Mouse (Mus musculus) myocyte (in vitro differentiated cells): ENCODE data around the gene Zfp787. TPM values are rescaled to one million over a fixed set of nuclear protein-coding genes. Genes with fewer than 3 reads are reported as not detected.

Experiments used
- H3K27me3 ChIP-seq: one replicate; pipeline ENCODE4 v1.6.1; 2011; ENCODE audit not compliant: control insufficient read depth, insufficient read depth, insufficient read length
- H3K36me3 ChIP-seq: one replicate; pipeline ENCODE4 v1.6.1; 2011; ENCODE audit not compliant: control insufficient read depth, insufficient read depth
- H3K4me2 ChIP-seq: one replicate; pipeline ENCODE4 v1.6.1; 2011; ENCODE audit warnings: low read depth, control low read depth
- H3K4me3 ChIP-seq: one replicate; pipeline ENCODE4 v1.5.1; 2011; ENCODE audit warnings: mild to moderate bottlenecking, control low read depth, moderate library complexity
- H3K79me2 ChIP-seq: one replicate; pipeline ENCODE4 v1.6.1; 2011; ENCODE audit not compliant: control insufficient read depth, insufficient read depth
- H3ac ChIP-seq: one replicate; pipeline ENCODE4 v1.6.1; 2011; ENCODE audit not compliant: control insufficient read depth, insufficient read length
- CEBPB ChIP-seq: IDR thresholded peaks from 2 replicates; pipeline ENCODE4 v1.6.1; 2011; ENCODE audit warnings: mild to moderate bottlenecking, moderate library complexity; ENCODE audit not compliant: poor library complexity, insufficient read depth, severe bottlenecking
- E2F4 ChIP-seq: IDR thresholded peaks from one replicate; pipeline ENCODE4 v1.6.1; 2011; ENCODE audit warnings: mild to moderate bottlenecking, control low read depth, moderate library complexity; ENCODE audit not compliant: insufficient read depth
- MAX ChIP-seq: IDR thresholded peaks from one replicate; pipeline ENCODE4 v1.6.1; 2011; ENCODE audit warnings: low read depth, mild to moderate bottlenecking, control low read depth
- MYOD1 ChIP-seq, 3 experiments: IDR thresholded peaks; one replicate each; pipeline ENCODE4 v1.6.1; 2011; ENCODE audit warnings: control low read depth in 2 of 3, low read depth in 2 of 3, mild to moderate bottlenecking in 2 of 3, moderate library complexity in 1 of 3; ENCODE audit not compliant: insufficient read length in 2 of 3, control insufficient read depth in 1 of 3
- MYOG ChIP-seq, 3 experiments: IDR thresholded peaks; one replicate each; pipeline ENCODE4 v1.6.1; 2011; ENCODE audit warnings: control low read depth in 2 of 3, low read depth in 2 of 3, mild to moderate bottlenecking in 2 of 3; ENCODE audit not compliant: insufficient read length in 2 of 3, control insufficient read depth in 1 of 3, insufficient read depth in 1 of 3
- POLR2A ChIP-seq: IDR thresholded peaks from one replicate; pipeline ENCODE4 v1.6.1; 2011; ENCODE audit warnings: low read depth, mild to moderate bottlenecking, control low read depth, moderate library complexity; ENCODE audit not compliant: insufficient read length
- POLR2AphosphoS2 ChIP-seq: IDR thresholded peaks from one replicate; pipeline ENCODE4 v1.6.1; 2011; ENCODE audit warnings: low read depth, control low read depth; ENCODE audit not compliant: insufficient read length
- REST ChIP-seq: IDR thresholded peaks from one replicate; pipeline ENCODE4 v1.6.1; 2011; ENCODE audit warnings: mild to moderate bottlenecking, control low read depth, moderate library complexity; ENCODE audit not compliant: insufficient read depth, insufficient read length
- SRF ChIP-seq: IDR thresholded peaks from one replicate; pipeline ENCODE4 v1.6.1; 2011; ENCODE audit warnings: low read depth; ENCODE audit not compliant: control insufficient read depth, insufficient read length
- TCF12 ChIP-seq: IDR thresholded peaks from one replicate; pipeline ENCODE4 v1.6.1; 2011; ENCODE audit warnings: mild to moderate bottlenecking, control low read depth; ENCODE audit not compliant: poor library complexity, insufficient read depth, severe bottlenecking
- TCF3 ChIP-seq: IDR thresholded peaks from one replicate; pipeline ENCODE4 v1.6.1; 2011; ENCODE audit warnings: low read depth, control low read depth; ENCODE audit not compliant: insufficient read length
- USF1 ChIP-seq: IDR thresholded peaks from one replicate; pipeline ENCODE4 v1.6.1; 2011; ENCODE audit warnings: low read depth, mild to moderate bottlenecking, control low read depth, moderate library complexity
- polyA plus RNA-seq: library from polyadenylated mRNA; unstranded; fragments of >200 nt; fragmentation: generic; extraction: Trizol; gene quantifications from one replicate; pipeline ENCODE4 v1.2.1, GENCODE M21; 2012; ENCODE audit warnings: missing spikeins

The Zfp787 gene
- polyA plus RNA-seq, 1 experiment, result 46.6 TPM

DNA sequence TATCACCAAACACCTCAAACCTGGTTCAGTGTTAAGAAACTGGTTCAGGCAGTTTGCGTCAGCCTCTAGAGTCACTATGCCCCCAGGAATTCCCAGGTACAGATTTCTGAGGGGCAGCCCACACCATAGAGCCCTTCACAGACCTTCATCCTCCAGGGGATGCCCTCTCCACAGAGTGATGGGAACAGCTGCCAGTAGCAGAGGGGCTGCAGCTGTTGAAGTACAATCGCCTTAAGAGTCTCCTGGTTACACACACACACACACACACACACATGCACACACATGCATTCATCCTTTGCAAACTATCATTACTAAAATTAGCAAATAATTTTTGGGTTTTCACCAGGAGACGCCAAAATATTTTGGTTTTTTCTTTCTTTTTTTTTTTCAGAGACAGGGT lies 3.8 kb upstream of the Zfp787 start:
- H3K79me2 ChIP-seq, result peaks cover 7% of the 10 kb centered on the region
- H3ac ChIP-seq, result no peak overlapping the region
- no peak overlapping the region for H3K4me3 ChIP-seq
- no peaks in the 10 kb centered on the region for H3K27me3 ChIP-seq
- TF ChIP-seq USF1 (no peak), SRF (no peak), MAX (no peak), POLR2A (no peak), E2F4 (no peak), TCF12 (peak; percentile 88), MYOD1 (IDR thresholded peaks at IDR 0.05; ENCODE audit: control insufficient read depth in 1 of 3, insufficient read length in 2 of 3, low read depth in 2 of 3) (peak; percentile 48 to 98 (median 98)), REST (no peak), MYOG (IDR thresholded peaks at IDR 0.05; ENCODE audit: control insufficient read depth in 1 of 3, insufficient read depth in 1 of 3, insufficient read length in 2 of 3, low read depth in 2 of 3) (peak; percentile 17 to 91 (median 62)), POLR2AphosphoS2 (no peak), TCF3 (peak; percentile 65), CEBPB (no peak)
- H3K36me3 ChIP-seq, result no peaks in the 10 kb centered on the region
- peak overlapping the region; percentile 42 for H3K4me2 ChIP-seq

- no peaks in the 10 kb centered on the region for H3K27me3 ChIP-seq
- TF ChIP-seq MAX, result no peak
- no peak for TF ChIP-seq MYOD1 (IDR thresholded peaks at IDR 0.05; ENCODE audit: control insufficient read depth in 1 of 3, insufficient read length in 2 of 3, low read depth in 2 of 3)
- no peak for TF ChIP-seq MYOG (IDR thresholded peaks at IDR 0.05; ENCODE audit: control insufficient read depth in 1 of 3, insufficient read depth in 1 of 3, insufficient read length in 2 of 3, low read depth in 2 of 3)
- TF ChIP-seq SRF, result no peak
- TF ChIP-seq E2F4, result no peak
- no peak for TF ChIP-seq TCF3
- TF ChIP-seq USF1, result no peak
- no peak for TF ChIP-seq TCF12
- TF ChIP-seq POLR2A, result no peak
- no peak for TF ChIP-seq REST
These were observed 1.7 kb upstream of the Zfp787 start for GRCm38 (mm10) chr7:6157479-6157878.

DNA sequence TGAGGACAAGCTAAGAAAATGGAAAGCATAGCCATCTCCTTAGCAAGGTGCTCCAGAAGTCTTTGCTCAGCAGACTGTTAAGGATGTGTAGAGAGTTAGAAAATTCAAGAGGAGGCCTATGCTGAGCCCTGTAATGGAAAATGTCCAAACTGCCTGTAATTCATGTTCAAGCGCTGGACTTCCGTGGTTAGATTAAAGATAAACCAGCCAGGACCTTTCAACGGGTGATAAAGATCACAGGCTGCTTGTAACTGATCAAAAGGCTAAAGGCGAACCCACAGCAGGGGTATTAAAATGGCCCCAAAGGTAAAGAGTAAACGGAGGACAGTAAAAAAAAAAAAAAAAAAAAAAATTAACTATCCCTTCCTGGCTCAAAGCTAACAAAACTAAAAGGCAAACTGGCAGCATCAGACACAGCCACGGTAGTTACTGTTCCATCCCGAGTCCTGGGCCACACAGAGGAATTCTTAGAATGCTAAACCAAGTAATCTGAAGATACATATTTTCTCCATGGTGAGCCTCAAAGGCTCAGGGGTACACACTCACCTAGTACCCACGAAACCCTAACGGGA lies 1.2 kb upstream of the Zfp787 start:
- Histone ChIP-seq H3K4me3 (peak overlapping the region; percentile 75), H3K36me3 (no peaks in the 10 kb centered on the region), H3K79me2 (peaks cover 33% of the 10 kb centered on the region), H3ac (no peak overlapping the region), H3K27me3 (no peaks in the 10 kb centered on the region), H3K4me2 (peak overlapping the region; percentile 86)
- TF ChIP-seq POLR2AphosphoS2 (no peak), USF1 (no peak), E2F4 (no peak), TCF12 (no peak), REST (no peak), MAX (no peak), POLR2A (no peak), SRF (no peak), MYOG (IDR thresholded peaks at IDR 0.05; ENCODE audit: control insufficient read depth in 1 of 3, insufficient read depth in 1 of 3, insufficient read length in 2 of 3, low read depth in 2 of 3) (no peak), CEBPB (no peak)

More at GRCm38 (mm10) chr7:6157479-6157878, 1.7 kb upstream of the Zfp787 start:
- H3K36me3 ChIP-seq, result no peaks in the 10 kb centered on the region
- H3K79me2 ChIP-seq, result peaks cover 28% of the 10 kb centered on the region
- peak overlapping the region; percentile 75 for H3K4me3 ChIP-seq
- H3ac ChIP-seq, result no peak overlapping the region
- no peak overlapping the region for H3K4me2 ChIP-seq

DNA sequence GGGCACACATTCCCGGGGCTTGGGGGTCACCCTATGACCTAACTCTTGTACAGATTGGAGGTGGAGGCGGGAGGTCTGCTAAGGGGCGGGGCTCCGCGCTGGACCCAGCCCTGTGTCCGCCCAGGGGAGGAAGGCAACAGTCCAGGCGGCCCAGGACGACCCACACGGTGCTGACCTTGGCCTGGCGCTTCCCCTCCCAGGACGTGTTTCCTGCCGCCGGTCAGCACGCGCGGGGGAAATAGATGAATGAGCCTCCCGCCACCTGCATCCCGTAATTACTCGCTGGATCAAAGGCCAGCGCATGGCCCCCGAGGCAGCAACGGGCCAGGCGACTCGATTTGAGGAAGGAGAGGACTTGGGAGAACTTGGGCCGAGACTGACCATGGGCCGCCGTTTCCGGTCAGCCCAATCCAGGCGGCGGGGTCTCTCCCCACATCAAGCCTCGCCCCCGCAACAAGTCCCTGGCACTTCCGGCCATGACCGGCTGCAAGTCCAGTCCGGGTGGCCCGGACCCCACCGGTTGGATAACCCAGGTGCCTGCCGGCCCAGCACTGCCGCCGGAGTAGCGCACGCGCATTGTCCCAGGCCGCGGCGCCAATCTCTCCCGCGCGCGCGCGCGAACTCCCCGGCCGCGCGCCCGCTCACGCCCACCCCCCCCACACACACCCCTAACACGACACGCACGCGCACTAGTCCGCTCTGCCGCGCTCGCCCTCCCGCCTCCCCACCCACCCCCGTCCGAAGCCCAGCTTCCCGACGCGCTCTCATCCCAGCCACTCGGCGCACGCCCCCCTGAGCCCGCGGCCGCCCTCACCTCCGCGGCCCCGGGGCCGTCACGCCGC lies 545 bp downstream of the Zfp787 start:
- Histone ChIP-seq H3K4me2 (peak overlapping the region; percentile 88), H3K36me3 (no peaks in the 10 kb centered on the region), H3K4me3 (peak overlapping the region; percentile 75), H3K79me2 (peaks cover 51% of the 10 kb centered on the region), H3ac (peak overlapping the region; percentile 98), H3K27me3 (no peaks in the 10 kb centered on the region)
- no peak for TF ChIP-seq MYOG (IDR thresholded peaks at IDR 0.05; ENCODE audit: control insufficient read depth in 1 of 3, insufficient read depth in 1 of 3, insufficient read length in 2 of 3, low read depth in 2 of 3)
- peak; percentile 78 for TF ChIP-seq POLR2A
- peak; percentile 83 for TF ChIP-seq POLR2AphosphoS2
- peak in 1 of 3 experiments; percentile 1 for TF ChIP-seq MYOD1 (IDR thresholded peaks at IDR 0.05; ENCODE audit: control insufficient read depth in 1 of 3, insufficient read length in 2 of 3, low read depth in 2 of 3)
